Mouse (Mus musculus): ENCODE measurements around the gene Ddx39. TPM values are rescaled to one million over a fixed set of nuclear protein-coding genes. Genes with fewer than 3 reads are reported as not detected.

Ddx39 gene
- polyA plus RNA-seq, 2 experiments: 110 to 191 TPM

DNA sequence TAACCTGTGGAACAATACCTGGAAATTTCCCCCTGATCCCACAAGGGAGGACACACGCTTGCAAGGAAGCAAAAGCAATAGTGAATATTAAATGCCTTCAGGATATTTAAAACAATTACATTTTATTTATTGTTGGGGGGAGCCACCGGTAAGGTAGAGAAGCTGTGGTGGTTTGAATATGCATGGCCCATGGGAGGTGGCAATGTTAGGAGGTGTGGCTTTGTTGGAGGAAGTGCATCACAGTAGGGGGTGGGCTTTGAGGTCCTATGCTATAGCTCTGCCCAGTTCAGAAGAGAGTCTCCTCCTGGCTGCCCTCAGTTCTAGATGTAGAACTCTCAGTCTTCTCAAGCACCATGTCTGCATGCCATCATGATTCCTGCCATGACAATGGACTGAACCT, 49.7 kb downstream of the Ddx39 start:
- Histone ChIP-seq H3K4me1 (replicated peaks; ENCODE audit: control insufficient read depth in 2 of 2, insufficient read depth in 2 of 2, low read length in 1 of 2) (peaks cover 0 to 10% of the 10 kb centered on the region in 2 experiments; a peak in 2 of 4 replicates), H3K4me2 (ENCODE audit: low read depth) (no peak overlapping the region), H3K36me3 (replicated peaks; ENCODE audit: control insufficient read depth, insufficient read depth, low read depth) (no peaks in the 10 kb centered on the region), H3K4me3 (ENCODE audit: insufficient read depth in 1 of 2, low read depth in 2 of 2, low read length in 2 of 2) (no peak overlapping the region), H3K9me3 (ENCODE audit: control insufficient read depth, low read length) (no peaks in the 10 kb centered on the region), H3K27ac (no peak overlapping the region), H3K27me3 (ENCODE audit: control insufficient read depth, insufficient read depth, low read length) (no peaks in the 10 kb centered on the region), H3K9ac (replicated peaks) (no peak overlapping the region)
- ATAC-seq (ENCODE audit: insufficient read depth): no peak
- 71% methylated on average over 2 of the region's 2 CpGs for WGBS (ENCODE audit: insufficient replicate concordance)
- TF ChIP-seq EP300 (IDR thresholded peaks at IDR 0.05; ENCODE audit: low read depth) (no peak), CTCF (IDR thresholded peaks at IDR 0.05; ENCODE audit: low read depth) (no peak)
- DNase-seq (ENCODE audit: low read depth in 3 of 3, low spot score in 3 of 3): no peak

DNA sequence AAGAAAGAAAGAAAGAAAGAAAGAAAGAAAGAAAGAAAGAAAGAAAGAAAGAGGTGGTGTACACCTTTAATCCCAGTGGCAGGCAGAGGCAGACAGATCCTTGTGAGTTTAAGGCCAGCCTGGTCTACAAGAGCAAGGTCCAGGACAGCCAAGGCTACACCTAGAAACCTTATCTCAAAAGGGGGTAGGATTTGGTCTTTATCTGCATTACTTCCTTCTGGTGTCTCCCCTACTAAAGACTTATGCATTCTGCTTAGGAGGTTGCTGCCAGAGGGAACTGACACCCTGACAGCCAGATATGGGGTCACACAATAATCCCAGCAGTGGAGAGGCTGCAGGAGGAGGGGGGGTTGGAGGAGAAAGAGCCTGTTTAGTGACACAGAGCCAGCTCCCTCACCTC, 50.7 kb downstream of the Ddx39 start:
- no peaks in the 10 kb centered on the region for H3K36me3 ChIP-seq (replicated peaks; ENCODE audit: control insufficient read depth, insufficient read depth, low read depth)
- ATAC-seq (ENCODE audit: insufficient read depth) (no peak), DNase-seq (ENCODE audit: low read depth in 3 of 3, low spot score in 3 of 3) (no peak)
- no peak for TF ChIP-seq EP300 (IDR thresholded peaks at IDR 0.05; ENCODE audit: low read depth)
- TF ChIP-seq CTCF (IDR thresholded peaks at IDR 0.05; ENCODE audit: low read depth): no peak
- no peak overlapping the region for H3K4me2 ChIP-seq (ENCODE audit: low read depth)
- peaks cover 0 to 10% of the 10 kb centered on the region in 2 experiments; a peak in 2 of 4 replicates for H3K4me1 ChIP-seq (replicated peaks; ENCODE audit: control insufficient read depth in 2 of 2, insufficient read depth in 2 of 2, low read length in 1 of 2)
- H3K27ac ChIP-seq: no peak overlapping the region
- H3K9ac ChIP-seq (replicated peaks): no peak overlapping the region
- no peaks in the 10 kb centered on the region for H3K27me3 ChIP-seq (ENCODE audit: control insufficient read depth, insufficient read depth, low read length)
- H3K9me3 ChIP-seq (ENCODE audit: control insufficient read depth, low read length): no peaks in the 10 kb centered on the region
- H3K4me3 ChIP-seq (ENCODE audit: insufficient read depth in 1 of 2, low read depth in 2 of 2, low read length in 2 of 2): no peak overlapping the region

DNA sequence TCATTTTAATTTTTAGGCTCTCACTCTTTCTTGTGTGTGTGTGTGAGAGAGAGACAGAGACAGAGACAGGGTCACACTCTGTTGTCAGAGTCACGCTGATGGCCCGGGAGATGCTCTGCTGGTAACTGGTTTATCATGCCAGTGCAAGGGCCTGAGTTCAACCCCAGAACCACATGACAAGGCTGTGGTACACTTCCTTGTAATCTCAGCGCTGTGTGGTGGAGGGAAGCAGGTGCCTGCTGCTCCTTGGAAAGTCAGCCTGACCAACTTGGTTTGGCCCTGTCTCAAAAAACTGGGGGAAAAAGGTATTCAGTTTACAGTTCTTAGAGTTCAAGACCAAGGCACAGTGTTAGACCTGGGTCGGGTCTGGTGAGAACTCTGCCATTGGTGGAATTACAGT, 52.5 kb downstream of the Ddx39 start:
- no peak for TF ChIP-seq CTCF (IDR thresholded peaks at IDR 0.05; ENCODE audit: low read depth)
- TF ChIP-seq EP300 (IDR thresholded peaks at IDR 0.05; ENCODE audit: low read depth): no peak
- Histone ChIP-seq H3K27me3 (ENCODE audit: control insufficient read depth, insufficient read depth, low read length) (no peaks in the 10 kb centered on the region), H3K9me3 (ENCODE audit: control insufficient read depth, low read length) (no peaks in the 10 kb centered on the region), H3K4me2 (ENCODE audit: low read depth) (no peak overlapping the region), H3K9ac (replicated peaks) (no peak overlapping the region), H3K36me3 (replicated peaks; ENCODE audit: control insufficient read depth, insufficient read depth, low read depth) (no peaks in the 10 kb centered on the region), H3K4me1 (replicated peaks; ENCODE audit: control insufficient read depth in 2 of 2, insufficient read depth in 2 of 2, low read length in 1 of 2) (peaks cover 0 to 12% of the 10 kb centered on the region in 2 experiments; a peak in 2 of 4 replicates), H3K27ac (no peak overlapping the region), H3K4me3 (ENCODE audit: insufficient read depth in 1 of 2, low read depth in 2 of 2, low read length in 2 of 2) (no peak overlapping the region)
- ATAC-seq (ENCODE audit: insufficient read depth): no peak
- 36% methylated on average over 4 of the region's 4 CpGs for WGBS (ENCODE audit: insufficient replicate concordance)
- DNase-seq (ENCODE audit: low read depth in 3 of 3, low spot score in 3 of 3): no peak

GRCm38 (mm10) chr8:83768526-83768925, 53.5 kb downstream of the Ddx39 start:
- Histone ChIP-seq H3K36me3 (replicated peaks; ENCODE audit: control insufficient read depth, insufficient read depth, low read depth) (no peaks in the 10 kb centered on the region), H3K9me3 (ENCODE audit: control insufficient read depth, low read length) (no peaks in the 10 kb centered on the region), H3K4me2 (ENCODE audit: low read depth) (no peak overlapping the region), H3K4me3 (ENCODE audit: insufficient read depth in 1 of 2, low read depth in 2 of 2, low read length in 2 of 2) (no peak overlapping the region), H3K4me1 (replicated peaks; ENCODE audit: control insufficient read depth in 2 of 2, insufficient read depth in 2 of 2, low read length in 1 of 2) (peaks cover 0 to 19% of the 10 kb centered on the region in 2 experiments; a peak in 2 of 4 replicates), H3K27me3 (ENCODE audit: control insufficient read depth, insufficient read depth, low read length) (no peaks in the 10 kb centered on the region), H3K27ac (no peak overlapping the region), H3K9ac (replicated peaks) (no peak overlapping the region)
- TF ChIP-seq EP300 (IDR thresholded peaks at IDR 0.05; ENCODE audit: low read depth): no peak
- no peak for TF ChIP-seq CTCF (IDR thresholded peaks at IDR 0.05; ENCODE audit: low read depth)
- DNase-seq (ENCODE audit: low read depth in 3 of 3, low spot score in 3 of 3): peak in 2 of 3 experiments; percentile 41 to 45
- ATAC-seq (ENCODE audit: insufficient read depth): peak; percentile 48; the same call in 1 of the 2 replicates
- 12% methylated on average over 5 of the region's 5 CpGs for WGBS (ENCODE audit: insufficient replicate concordance)

- no peaks in the 10 kb centered on the region for H3K9me3 ChIP-seq (ENCODE audit: control insufficient read depth, low read length)
- 58% methylated on average over 7 of the region's 7 CpGs for WGBS (ENCODE audit: insufficient replicate concordance)
- no peak overlapping the region for H3K27ac ChIP-seq
Measured at GRCm38 (mm10) chr8:83769720-83770119, 54.7 kb downstream of the Ddx39 start.

More at GRCm38 (mm10) chr8:83769720-83770119, 54.7 kb downstream of the Ddx39 start:
- Histone ChIP-seq H3K9ac (replicated peaks) (no peak overlapping the region), H3K4me2 (ENCODE audit: low read depth) (no peak overlapping the region), H3K4me3 (ENCODE audit: insufficient read depth in 1 of 2, low read depth in 2 of 2, low read length in 2 of 2) (no peak overlapping the region), H3K4me1 (replicated peaks; ENCODE audit: control insufficient read depth in 2 of 2, insufficient read depth in 2 of 2, low read length in 1 of 2) (peaks cover 0 to 22% of the 10 kb centered on the region in 2 experiments; a peak in 2 of 4 replicates), H3K27me3 (ENCODE audit: control insufficient read depth, insufficient read depth, low read length) (no peaks in the 10 kb centered on the region), H3K36me3 (replicated peaks; ENCODE audit: control insufficient read depth, insufficient read depth, low read depth) (no peaks in the 10 kb centered on the region)
- ATAC-seq (ENCODE audit: insufficient read depth) (no peak), DNase-seq (ENCODE audit: low read depth in 3 of 3, low spot score in 3 of 3) (no peak)
- TF ChIP-seq EP300 (IDR thresholded peaks at IDR 0.05; ENCODE audit: low read depth): no peak
- TF ChIP-seq CTCF (IDR thresholded peaks at IDR 0.05; ENCODE audit: low read depth): no peak

All from liver, embryonic 14.5 days (tissue).